Mouse (Mus musculus) liver, adult (tissue): ENCODE measurements around the gene Pitpnm1.

ENCODE experiments used
- GATA4 ChIP-seq: IDR thresholded peaks from 2 replicates; pipeline ENCODE4 v1.6.1; 2014; ENCODE audit warnings: mild to moderate bottlenecking, low read length; ENCODE audit not compliant: insufficient replicate concordance

Pitpnm1 gene

GRCm38 (mm10) chr19:4089128-4089527 lies 10.7 kb upstream of the Pitpnm1 start:
- TF ChIP-seq GATA4, result no peak

- no peak for TF ChIP-seq GATA4
These were observed 9.4 kb upstream of the Pitpnm1 start for GRCm38 (mm10) chr19:4090446-4090845.

- TF ChIP-seq GATA4, result no peak
These were observed 8.4 kb upstream of the Pitpnm1 start for GRCm38 (mm10) chr19:4091383-4091782.

- no peak for TF ChIP-seq GATA4
These were observed 7.0 kb upstream of the Pitpnm1 start for GRCm38 (mm10) chr19:4092750-4093149.

GRCm38 (mm10) chr19:4093772-4094171 lies 6.0 kb upstream of the Pitpnm1 start:
- TF ChIP-seq GATA4, result no peak

- TF ChIP-seq GATA4, result no peak
These were observed 5.5 kb upstream of the Pitpnm1 start for GRCm38 (mm10) chr19:4094348-4094747.

- no peak for TF ChIP-seq GATA4
These were observed 5.0 kb upstream of the Pitpnm1 start for GRCm38 (mm10) chr19:4094774-4095303.

GRCm38 (mm10) chr19:4095802-4096201 lies 4.0 kb upstream of the Pitpnm1 start:
- no peak for TF ChIP-seq GATA4

- no peak; the same call in 1 of the 2 replicates for TF ChIP-seq GATA4
These were observed 3.0 kb upstream of the Pitpnm1 start, which contains the start of gene Cdk2ap2 for GRCm38 (mm10) chr19:4096642-4097440. TSS of gene Cdk2ap2 (plus strand) at chr19:4097182.

- TF ChIP-seq GATA4, result no peak
These were observed 2.4 kb upstream of the Pitpnm1 start for GRCm38 (mm10) chr19:4097441-4097825.

- no peak for TF ChIP-seq GATA4
These were observed 1.4 kb upstream of the Pitpnm1 start for GRCm38 (mm10) chr19:4098426-4098825.

- no peak for TF ChIP-seq GATA4
These were observed 742 bp upstream of the Pitpnm1 start for GRCm38 (mm10) chr19:4099056-4099455.

GRCm38 (mm10) chr19:4100718-4101261 lies 992 bp downstream of the Pitpnm1 start:
- no peak for TF ChIP-seq GATA4

- no peak for TF ChIP-seq GATA4
These were observed 1.7 kb downstream of the Pitpnm1 start for GRCm38 (mm10) chr19:4101466-4101865.

GRCm38 (mm10) chr19:4102049-4102448 lies 2.3 kb downstream of the Pitpnm1 start:
- TF ChIP-seq GATA4, result no peak

GRCm38 (mm10) chr19:4102626-4103025 lies 2.8 kb downstream of the Pitpnm1 start:
- TF ChIP-seq GATA4, result no peak
